Mouse (Mus musculus) megakaryocyte, embryonic 14.5 days (primary cell): ENCODE results near the gene Flad1. TPM values are rescaled to one million over a fixed set of nuclear protein-coding genes. Genes with fewer than 3 reads are reported as not detected.

Source experiments
- H3K27me3 ChIP-seq: replicated peaks from 2 replicates; pipeline ENCODE3; 2012; ENCODE audit warnings: inconsistent platforms
- H3K36me3 ChIP-seq: replicated peaks from 2 replicates; pipeline ENCODE3; 2012; ENCODE audit warnings: low read length, inconsistent platforms, mixed read lengths
- H3K4me1 ChIP-seq: 2 replicates; pipeline ENCODE4 v1.6.1; 2012; ENCODE audit warnings: inconsistent platforms
- H3K4me3 ChIP-seq: replicated peaks from 2 replicates; pipeline ENCODE3; 2012; ENCODE audit warnings: moderate library complexity, mild to moderate bottlenecking, inconsistent platforms
- H3K9me3 ChIP-seq: 2 replicates; pipeline ENCODE4 v1.6.1; 2012; ENCODE audit warnings: inconsistent platforms
- FLI1 ChIP-seq: IDR thresholded peaks from 2 replicates; pipeline ENCODE4 v1.6.1; 2012; ENCODE audit warnings: low read length, inconsistent platforms, mixed read lengths
- GATA1 ChIP-seq: IDR thresholded peaks from 3 replicates; pipeline ENCODE4 v1.6.1; 2012; ENCODE audit warnings: mixed read lengths, low read length, inconsistent platforms, borderline replicate concordance
- polyA plus RNA-seq: library from polyadenylated mRNA; stranded (reverse); fragments of >175 nt; gene quantifications from 2 replicates; pipeline ENCODE4 v1.2.3, GENCODE M21; 2012; ENCODE audit warnings: low replicate concordance; ENCODE audit not compliant: insufficient read depth

The Flad1 gene
- polyA plus RNA-seq, 1 experiment = 23.4 TPM

DNA sequence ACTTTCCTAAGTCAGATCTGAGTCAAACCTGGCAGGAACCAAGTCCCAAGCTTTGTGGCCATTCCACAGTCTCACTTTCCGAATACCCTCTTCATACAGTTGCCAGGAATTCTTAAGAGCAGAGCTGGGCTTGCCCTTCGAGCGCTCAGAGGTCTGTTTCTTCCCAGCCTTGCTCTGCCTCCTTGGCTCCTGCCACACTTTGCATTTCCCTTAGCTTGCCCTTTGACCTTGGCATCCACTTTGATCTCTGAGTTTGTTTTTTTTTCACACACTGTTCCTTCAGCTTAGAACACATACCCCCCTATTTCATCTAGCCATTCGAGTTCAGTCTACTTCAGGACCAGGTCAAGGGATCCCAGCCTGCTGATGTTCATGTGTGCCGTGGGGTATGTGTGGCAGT, 60.4 kb downstream of the Flad1 start:
- TF ChIP-seq FLI1 (no peak), GATA1 (no peak)
- no peaks in the 10 kb centered on the region for H3K9me3 ChIP-seq
- H3K36me3 ChIP-seq = peaks cover 5% of the 10 kb centered on the region
- H3K4me1 ChIP-seq = peaks cover 62% of the 10 kb centered on the region
- no peak overlapping the region for H3K4me3 ChIP-seq
- peaks cover 65% of the 10 kb centered on the region for H3K27me3 ChIP-seq

Other genes starting within 250 kb of the Flad1 start
- 12.9 and 13.3 TPM in 2 replicates for gene Clk2, start 247.1 kb downstream of the Flad1 start, polyA plus RNA-seq
- 180 and 256 TPM in 2 replicates for gene Scamp3, start 234.4 kb downstream of the Flad1 start, polyA plus RNA-seq
- gene Fam189b, start 228.7 kb downstream of the Flad1 start, polyA plus RNA-seq = 23.3 and 39.8 TPM in 2 replicates
- 8.5 and 10.8 TPM in 2 replicates for gene Gba, start 208.9 kb downstream of the Flad1 start, polyA plus RNA-seq
- gene Thbs3, start 196.7 kb downstream of the Flad1 start, polyA plus RNA-seq = 0.07 TPM in 1 of 2 replicates, not detected in the other
- 299 and 549 TPM in 2 replicates for gene Mtx1, start 184.8 kb downstream of the Flad1 start, polyA plus RNA-seq
- gene Muc1, start 182.8 kb downstream of the Flad1 start, polyA plus RNA-seq = 0.29 and 1.2 TPM in 2 replicates
- gene Krtcap2, start 165.9 kb downstream of the Flad1 start, polyA plus RNA-seq = 81.0 and 225 TPM in 2 replicates
- gene Trim46, start 165.6 kb downstream of the Flad1 start, polyA plus RNA-seq = 1.8 and 2.1 TPM in 2 replicates
- gene Dpm3, start 152.5 kb downstream of the Flad1 start, polyA plus RNA-seq = 435 and 701 TPM in 2 replicates
- 7.0 and 25.0 TPM in 2 replicates for gene Slc50a1, start 141.3 kb downstream of the Flad1 start, polyA plus RNA-seq
- gene Efna1, start 130.7 kb downstream of the Flad1 start, polyA plus RNA-seq = 0.16 TPM in 1 of 2 replicates, not detected in the other
- gene Efna3, start 88.9 kb downstream of the Flad1 start, polyA plus RNA-seq = not detected in 2 replicates
- 0.29 TPM in 1 of 2 replicates, not detected in the other for gene Efna4, start 73.8 kb downstream of the Flad1 start, polyA plus RNA-seq
- gene Adam15, start 61.9 kb downstream of the Flad1 start, polyA plus RNA-seq = 36.8 and 135 TPM in 2 replicates
- not detected in 2 replicates for gene Dcst2, start 49.9 kb downstream of the Flad1 start, polyA plus RNA-seq
- gene Dcst1, start 46.6 kb downstream of the Flad1 start, polyA plus RNA-seq = not detected in 2 replicates
- 76.2 and 120 TPM in 2 replicates for gene Zbtb7b, start 17.1 kb downstream of the Flad1 start, polyA plus RNA-seq
- 0.31 and 0.95 TPM in 2 replicates for gene Lenep, start 9.1 kb downstream of the Flad1 start, polyA plus RNA-seq
- 16.4 and 53.9 TPM in 2 replicates for gene Cks1b, start 6.5 kb upstream of the Flad1 start, polyA plus RNA-seq
- gene Shc1, start 6.6 kb upstream of the Flad1 start, polyA plus RNA-seq = 22.7 and 67.6 TPM in 2 replicates
- 35.3 and 137 TPM in 2 replicates for gene Pygo2, start 18.3 kb upstream of the Flad1 start, polyA plus RNA-seq
- gene Pbxip1, start 24.8 kb upstream of the Flad1 start, polyA plus RNA-seq = 23.0 and 29.3 TPM in 2 replicates
- 10.7 and 35.6 TPM in 2 replicates for gene Pmvk, start 42.7 kb upstream of the Flad1 start, polyA plus RNA-seq
- gene Kcnn3, start 108.3 kb upstream of the Flad1 start, polyA plus RNA-seq = not detected in 2 replicates